Mouse (Mus musculus): ENCODE data around the gene Dnaic1.

Gene Dnaic1

DNA sequence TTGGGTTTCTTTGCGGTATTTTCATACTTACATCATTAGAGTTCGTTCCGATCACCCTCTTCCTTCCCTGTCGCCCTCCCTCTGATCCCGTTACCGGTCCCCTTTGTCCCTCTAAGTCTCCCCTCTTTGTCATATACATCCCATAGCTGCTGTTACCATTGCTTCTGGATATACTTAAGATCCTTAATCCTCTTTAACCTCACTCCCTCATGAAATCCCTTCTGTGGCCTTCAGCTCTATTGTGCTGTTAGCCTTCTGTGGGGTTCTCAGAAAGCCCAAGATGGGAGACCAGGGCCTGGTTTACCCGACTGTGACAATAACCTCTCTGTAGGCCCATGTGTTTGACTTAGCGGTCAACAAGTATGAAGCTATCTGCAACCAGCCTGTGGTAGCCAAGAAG, 65.1 kb downstream of the Dnaic1 start:
- no peak for DNase-seq (ENCODE audit: low read depth, low spot score)

DNA sequence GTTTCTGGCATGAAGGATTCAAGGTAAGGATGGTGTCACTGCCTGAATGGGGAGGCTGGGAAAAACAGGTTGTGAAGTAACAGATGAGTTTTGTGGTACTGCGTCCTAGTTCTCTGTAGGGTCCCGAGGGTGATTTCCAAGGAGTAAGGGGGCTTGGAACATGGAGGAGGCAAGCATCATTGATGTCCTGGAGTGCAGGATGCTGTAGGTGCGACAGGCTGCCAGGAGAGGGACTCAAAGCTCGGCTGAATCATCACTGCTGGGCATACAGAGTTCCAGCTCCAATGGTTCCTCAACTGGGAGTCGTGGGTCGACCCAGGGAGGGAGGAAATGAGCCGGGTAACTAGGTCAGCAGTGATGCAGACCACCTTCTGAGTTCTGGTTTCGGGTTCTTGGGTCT, 65.6 kb downstream of the Dnaic1 start:
- no peak for DNase-seq (ENCODE audit: low read depth, low spot score)

DNA sequence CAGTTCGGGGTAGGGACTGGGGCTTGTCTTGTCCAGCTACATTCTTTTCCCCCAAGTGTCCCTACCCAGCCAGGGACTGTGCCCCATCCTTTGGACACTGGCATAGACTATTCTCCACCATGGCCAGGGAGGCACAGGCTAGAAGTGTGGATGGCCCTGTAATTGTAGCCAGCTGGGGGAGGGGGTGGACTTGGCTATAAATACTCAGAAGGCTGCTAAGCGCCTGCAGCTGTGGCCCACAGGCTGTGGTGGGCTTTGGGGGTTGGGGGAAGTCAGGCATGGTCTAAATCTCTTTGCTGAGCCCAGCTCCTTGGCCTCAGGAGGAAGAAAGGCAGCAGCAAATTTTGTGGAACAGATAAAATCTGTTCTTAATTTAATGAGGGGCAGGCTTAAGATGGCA, 66.3 kb downstream of the Dnaic1 start:
- DNase-seq (ENCODE audit: low read depth, low spot score) = no peak

DNA sequence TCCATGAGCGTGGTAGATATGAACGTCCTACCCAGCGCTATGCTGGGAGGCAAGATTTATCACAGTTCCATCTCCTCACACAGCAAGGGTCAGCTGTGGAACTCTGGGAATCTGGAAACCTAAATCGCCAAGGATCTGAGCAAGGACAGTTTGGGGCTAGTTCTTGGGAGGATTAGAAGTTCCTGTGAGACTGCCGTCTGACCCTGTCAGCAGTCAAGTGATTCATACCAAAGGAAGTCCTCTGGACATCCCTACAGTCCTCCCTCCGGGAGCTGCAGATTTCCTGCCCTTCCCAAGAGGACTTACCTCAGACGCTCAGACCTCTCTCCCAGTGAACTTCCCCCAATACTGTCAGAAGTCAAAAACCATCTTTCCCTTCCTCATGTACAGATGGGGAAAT, 66.8 kb downstream of the Dnaic1 start:
- no peak for DNase-seq (ENCODE audit: low read depth, low spot score)

DNA sequence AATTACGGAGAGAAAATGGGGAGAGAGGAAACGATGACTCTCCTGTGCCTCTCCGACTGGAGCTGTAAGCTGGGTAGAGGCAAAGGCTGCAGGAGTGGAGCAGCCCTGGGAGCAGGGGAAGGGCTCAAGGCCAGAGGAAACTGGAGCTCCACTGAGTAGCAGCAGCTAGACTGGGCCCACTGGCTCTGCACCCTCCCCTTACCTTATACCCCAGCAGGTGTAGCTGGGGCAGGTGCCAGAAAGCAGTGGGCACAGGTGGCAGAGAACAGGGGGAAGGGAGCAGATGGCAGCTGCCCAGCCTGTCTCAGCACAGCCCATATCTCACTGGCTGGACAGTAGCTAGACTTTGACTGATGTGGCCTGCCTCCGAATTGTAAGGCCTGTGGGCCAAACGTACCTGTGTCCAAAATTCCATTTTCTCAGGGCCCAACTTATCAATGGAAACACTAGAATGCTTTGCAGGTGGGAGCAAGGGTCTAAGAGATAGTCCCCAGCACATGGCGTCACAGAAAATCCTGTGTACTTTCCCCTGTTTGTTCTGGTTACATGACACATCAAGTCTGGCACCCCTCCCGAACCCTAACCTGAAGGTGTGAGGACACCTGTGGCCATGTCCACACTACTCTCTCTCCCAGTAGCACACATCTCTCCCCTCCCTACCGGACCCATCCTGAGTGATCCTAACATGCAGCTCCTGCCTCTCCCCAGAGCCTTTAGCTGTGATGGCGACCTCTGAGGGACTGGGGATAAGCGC, 67.5 kb downstream of the Dnaic1 start:
- DNase-seq (ENCODE audit: low read depth, low spot score) = no peak

DNA sequence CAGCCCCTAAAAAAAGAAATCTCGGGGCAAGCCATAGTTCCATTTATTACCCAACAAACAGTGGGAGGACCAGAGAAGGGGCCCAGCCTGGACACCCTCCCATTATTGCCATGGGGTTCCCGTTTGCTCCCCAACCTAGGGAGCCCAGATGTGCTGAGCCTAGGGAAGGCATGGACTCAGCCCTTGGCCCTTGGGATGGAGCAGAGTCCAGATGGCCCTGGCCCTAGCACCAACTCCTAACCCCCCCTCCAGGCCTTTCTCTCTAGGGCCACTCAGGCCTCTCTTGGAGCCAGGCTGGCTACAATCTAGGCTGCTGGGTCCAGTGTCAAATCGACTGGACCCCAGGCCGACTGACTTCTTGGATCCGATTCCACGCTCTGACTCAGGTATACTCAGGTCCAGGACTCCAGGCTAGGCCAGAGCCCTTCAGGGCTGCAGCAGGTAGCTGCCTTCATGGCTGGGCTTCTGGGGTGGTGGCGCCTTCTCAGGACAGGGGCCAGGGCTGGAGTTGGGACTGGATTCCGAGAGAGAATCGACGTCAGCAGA, 68.7 kb downstream of the Dnaic1 start:
- no peak for DNase-seq (ENCODE audit: low read depth, low spot score)

DNA sequence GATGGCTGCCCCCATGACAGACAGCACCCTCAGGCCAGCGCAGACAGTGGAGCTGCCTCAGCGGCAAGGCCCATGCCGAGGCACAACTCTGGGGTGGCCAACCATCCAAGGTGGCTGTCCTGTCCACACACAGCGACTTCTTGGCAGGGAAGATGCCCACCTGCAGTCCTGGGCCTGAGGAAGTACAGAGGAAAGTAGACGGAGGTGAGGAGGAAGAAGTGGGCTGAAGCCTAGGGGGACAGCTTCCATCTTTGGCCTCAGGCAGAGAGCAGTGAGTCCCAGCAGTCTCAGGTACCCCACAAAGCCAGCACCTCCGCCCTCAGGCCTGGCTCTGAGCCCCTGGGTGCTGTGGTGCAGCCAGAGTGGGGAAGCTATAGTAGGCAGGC, 69.2 kb downstream of the Dnaic1 start:
- DNase-seq (ENCODE audit: low read depth, low spot score) = no peak

DNA sequence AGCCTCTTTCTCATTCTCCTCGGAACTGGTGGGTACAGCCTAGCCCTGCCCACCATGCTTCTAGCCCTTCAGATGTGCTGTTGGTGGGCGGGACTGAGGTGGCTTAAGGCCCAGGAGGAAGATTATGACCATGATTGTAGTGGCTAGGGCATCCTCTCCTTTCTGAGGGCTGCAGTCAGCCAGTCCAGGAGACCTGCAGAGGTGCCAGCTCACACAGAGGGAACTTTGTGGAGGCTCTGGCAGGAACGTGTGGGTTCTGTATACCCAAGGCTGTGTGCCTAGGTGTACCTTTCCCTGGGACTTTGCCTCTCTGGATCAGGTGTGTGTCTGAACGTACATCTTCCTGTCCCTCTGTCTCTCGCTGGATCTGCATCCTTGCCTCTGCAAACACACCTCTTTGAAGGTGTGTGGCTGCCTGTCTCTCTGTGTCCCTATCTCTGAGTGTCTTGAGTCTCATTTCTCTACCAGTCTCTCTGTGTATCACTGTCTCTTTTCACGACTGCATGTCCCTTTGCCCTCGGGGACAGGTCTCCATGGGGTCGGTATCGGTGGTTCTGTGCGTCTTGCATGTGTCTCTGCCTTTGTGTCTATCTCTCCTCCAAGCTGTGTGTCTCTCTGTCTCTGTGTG, 69.8 kb downstream of the Dnaic1 start:
- peak; percentile 29 for DNase-seq (ENCODE audit: low read depth, low spot score)

DNA sequence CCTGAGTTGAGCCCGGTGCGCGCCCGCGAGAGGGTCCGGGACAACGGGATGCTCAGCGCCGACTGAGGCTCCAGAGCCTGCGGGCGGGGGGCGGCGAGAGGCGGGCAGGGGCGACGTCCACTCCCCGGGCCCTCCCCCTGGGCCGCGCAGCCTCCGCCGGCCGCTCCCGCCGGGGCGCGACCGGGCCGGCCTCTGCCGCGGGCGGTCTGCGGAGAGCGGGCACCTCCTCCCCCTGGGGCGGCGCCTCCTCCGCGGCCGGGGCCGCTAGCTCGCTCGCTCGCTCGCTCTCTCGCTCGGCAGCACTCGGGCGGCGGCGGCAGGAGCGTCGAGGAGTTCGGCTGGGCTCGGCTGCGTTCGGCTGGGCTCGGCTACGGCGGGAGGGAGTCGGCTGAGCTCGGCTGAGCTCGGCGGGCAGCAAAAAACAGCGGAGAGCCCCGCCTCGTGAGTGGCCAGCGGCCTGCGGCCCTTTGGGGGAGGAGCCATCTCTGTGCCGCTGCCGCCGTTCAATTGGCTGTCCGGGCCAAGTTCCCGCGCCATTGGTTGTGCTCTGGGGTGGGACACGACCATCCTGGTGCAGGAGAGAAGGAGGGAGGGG, 70.4 kb downstream of the Dnaic1 start, which contains the start of gene Enho:
Gene Enho, minus strand, starts transcription at position 412 of the 595 bp plus-strand sequence.
- peak; percentile 94 for DNase-seq (ENCODE audit: low read depth, low spot score)

DNA sequence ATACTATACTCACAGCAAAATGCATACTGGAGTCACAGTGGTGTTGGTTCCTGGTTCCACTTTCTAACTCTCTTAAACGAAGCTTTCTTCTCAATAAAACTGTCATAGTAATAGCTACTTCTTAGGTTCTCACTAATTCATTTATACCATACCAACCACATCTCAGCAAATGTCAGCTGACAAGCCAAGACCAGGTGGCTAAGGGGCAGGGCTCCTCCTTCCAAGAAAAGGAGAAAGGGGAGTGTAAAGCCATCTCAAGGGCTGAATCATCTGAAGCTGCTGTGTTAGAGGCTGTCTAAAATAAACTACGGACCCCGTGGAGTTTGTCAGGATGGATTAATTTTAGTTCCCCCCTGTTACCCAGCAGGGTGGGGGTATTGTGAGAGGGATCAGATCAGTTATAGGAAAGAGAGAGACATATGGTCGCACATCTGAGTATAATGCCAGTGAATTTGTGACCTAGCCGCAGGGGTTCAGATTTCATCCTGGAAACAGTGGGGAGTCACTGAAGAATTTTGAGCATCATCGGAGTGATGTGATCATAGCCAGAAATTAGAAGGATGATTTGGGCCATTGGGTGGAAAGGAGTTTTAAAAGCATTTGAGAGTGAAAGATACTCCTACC, 71.7 kb downstream of the Dnaic1 start:
- DNase-seq (ENCODE audit: low read depth, low spot score) = no peak

DNA sequence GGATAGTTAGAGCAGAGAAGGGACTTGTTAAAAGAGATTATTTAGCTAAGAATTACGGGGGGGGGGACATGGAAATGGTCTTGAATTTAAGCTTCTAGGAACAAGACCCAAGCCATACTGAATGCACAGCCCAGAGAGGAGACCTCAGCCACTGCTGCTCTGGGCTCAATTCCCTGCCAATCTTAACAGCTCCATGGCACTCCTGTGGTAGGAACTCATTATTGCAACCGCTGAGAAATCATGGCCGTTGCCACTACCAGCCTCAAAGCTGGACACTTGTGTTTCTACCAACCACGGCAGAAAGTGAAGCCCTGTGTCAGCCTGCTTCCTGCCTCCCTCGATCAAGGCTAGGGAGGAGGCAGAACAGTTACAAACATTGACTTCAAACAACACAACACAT, 75.9 kb downstream of the Dnaic1 start:
- peak; percentile 8 for DNase-seq (ENCODE audit: low read depth, low spot score)

DNA sequence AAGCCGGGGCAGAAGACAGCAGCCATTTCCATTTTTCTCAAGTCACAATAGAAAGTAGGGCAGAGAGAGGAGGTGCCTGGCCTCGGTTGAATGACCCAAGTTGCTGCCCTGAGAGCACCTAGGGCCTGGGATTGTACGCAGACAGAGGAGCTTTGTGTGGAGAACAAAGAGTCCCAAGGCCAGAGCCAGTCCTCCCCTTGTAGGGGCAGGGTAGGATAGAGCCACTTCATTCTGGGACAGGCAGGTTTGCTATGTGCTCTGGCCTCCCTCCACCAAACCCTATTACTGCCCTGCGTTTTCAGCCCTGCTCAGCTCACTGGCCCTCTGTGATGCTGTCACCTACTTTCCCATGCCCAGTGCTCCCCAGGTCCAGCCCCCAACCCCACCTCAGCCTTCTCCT, 78.6 kb downstream of the Dnaic1 start:
- DNase-seq (ENCODE audit: low read depth, low spot score) = no peak

DNA sequence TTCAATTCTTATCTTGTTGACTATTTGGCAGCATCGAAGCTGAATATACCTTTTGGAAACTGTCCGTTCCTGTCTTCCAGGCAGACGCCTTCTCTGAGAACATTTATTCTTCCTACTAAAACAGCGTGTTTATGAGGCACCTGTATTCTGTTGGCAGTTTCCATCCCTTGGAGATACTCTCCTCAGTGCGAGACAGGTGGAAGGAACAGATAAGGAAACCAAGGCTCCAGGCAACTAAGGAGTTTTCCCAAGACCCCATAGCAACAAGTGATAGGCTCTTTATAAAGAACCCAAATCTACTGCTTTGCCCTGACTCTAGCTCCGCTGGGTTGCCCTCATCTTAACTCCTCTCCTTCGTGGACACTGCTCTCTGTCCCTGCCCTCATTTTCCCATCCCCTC, 79.1 kb downstream of the Dnaic1 start:
- DNase-seq (ENCODE audit: low read depth, low spot score) = no peak

DNA sequence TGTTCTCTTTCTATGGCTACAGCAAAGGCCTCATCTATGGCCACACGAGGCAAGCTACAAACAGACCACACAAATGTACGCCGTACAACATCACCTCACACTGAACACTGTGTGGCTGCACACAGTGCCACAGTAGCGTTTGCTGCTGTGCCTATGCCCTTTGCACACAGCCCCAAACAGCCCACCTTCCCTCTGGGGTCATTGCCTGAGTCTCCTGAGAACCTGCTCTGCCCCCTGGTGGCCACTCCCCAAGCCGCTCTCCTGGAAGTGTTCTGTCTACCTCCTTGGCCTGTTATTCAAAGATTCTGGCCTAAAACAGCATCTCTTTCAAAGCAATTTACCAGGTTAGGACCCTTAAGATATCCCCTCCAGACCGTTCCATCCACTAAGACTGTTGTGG, 83.7 kb downstream of the Dnaic1 start:
- peak; percentile 67 for DNase-seq (ENCODE audit: low read depth, low spot score)

DNA sequence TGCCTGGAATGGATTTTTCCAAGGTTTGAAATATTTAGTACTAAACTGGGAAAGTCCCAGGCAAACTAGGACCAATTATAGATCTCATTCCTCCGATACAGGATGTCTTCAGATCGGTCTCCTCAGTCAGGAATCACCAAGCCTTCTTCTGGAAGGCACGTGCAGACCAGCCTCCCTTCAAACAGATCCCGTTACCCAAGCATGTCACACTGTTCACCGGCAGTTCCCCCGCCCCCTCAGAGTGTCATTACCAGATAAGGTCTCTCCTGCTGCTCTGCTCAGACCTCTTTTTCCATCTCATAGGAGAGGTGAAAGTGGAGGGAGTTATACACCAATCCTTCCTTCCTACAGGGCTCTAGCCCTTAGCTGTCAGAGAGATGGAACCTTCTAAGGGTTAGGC, 84.2 kb downstream of the Dnaic1 start:
- DNase-seq (ENCODE audit: low read depth, low spot score) = no peak

DNA sequence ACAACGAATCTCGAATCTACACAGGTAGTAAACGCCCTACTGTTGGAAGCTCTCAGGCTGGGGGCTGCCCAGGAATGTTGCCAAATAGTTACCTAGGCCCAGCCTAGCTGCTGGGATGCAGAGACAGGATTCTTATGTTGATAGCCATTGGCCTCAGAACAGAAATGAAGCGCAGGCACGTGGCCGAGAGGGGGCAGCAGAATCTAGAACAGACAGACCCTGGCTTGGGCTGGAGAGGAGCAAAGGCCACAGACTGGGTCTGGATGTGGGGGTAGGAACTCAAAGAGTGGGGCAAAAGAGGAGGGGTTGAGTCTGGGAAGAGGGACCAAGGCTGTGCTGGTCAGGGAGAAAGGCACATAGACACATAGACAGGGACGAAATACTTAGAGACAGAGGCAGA, 84.6 kb downstream of the Dnaic1 start:
- peak; percentile 28 for DNase-seq (ENCODE audit: low read depth, low spot score)

DNA sequence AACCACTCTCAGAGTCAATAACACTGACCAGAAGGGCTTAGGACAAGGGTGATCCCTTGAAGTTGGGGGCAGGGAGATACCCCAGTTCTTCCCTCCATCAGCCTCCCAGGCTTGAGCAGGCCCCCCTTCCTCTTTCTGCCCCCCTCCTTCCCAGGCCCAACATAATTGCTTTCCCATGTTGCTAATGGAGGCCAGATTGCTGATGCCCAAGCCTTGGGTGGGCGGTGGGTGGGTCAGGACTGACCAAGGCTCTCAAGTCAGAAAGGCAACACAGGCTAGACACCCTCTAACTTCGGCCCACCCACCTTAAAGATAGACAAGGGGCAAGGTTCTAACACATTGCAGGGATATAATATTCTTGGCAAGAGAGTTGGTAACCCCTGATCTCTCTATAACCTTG, 86.0 kb downstream of the Dnaic1 start:
- no peak for DNase-seq (ENCODE audit: low read depth, low spot score)

DNA sequence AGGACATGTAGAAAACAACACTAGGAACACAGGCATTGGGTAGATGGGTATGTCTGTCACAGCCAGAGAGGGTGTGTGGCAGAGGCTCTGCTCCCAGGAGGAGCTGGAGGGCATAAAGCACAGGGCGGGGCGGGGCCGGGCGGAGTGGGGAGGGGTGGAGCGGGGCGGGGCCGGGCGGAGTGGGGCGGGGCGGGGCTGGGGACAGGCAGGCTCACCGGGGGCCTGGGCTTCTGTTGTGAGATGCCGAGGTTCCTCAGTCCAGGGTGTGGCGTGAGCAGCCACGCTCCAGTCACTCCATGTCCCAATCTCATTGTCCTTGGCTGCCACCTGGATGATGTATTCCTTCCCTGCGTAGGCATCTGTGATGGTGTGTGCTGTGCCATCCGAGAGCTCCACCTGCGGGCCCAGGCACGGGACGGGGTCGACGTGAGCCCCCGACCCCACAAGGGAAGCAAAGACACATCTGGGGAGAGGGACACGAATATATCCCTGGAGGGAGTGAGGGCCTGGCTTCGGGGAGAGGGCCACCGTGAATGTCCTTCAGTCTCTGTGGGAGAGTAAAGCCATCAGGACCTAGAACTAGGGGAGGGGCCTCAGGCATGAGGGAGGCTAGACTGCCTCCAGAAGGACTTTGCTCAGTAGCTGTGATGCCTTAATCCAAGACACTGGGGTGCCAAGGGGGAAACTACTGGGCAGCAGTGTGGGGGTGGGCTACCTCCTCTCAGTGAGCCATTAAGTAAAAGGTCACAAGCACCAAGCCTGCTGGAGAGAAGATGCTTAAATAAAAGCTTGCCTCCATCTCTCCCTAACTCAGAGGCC, 89.2 kb downstream of the Dnaic1 start:
- DNase-seq (ENCODE audit: low read depth, low spot score) = no peak

DNA sequence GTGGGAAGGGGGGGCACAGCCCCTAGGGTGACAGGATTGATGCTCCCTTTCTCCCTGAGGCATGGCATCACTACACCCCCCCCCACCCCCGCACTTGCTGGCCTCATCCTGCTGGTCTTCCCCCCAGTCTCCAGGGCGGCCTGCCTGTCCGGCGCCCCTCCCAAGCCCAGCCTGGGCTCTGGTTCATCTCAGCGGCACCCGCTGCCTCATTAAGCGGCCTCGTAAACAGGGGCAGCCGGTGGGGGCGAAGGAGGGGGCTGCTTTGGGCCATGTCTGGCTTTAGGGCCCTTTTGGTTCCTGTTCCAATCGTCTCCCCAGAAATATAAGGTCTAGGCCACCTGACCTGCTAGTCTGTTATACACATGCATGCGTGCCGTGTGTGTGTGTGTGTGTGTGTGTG, 90.0 kb downstream of the Dnaic1 start:
- no peak for DNase-seq (ENCODE audit: low read depth, low spot score)

DNA sequence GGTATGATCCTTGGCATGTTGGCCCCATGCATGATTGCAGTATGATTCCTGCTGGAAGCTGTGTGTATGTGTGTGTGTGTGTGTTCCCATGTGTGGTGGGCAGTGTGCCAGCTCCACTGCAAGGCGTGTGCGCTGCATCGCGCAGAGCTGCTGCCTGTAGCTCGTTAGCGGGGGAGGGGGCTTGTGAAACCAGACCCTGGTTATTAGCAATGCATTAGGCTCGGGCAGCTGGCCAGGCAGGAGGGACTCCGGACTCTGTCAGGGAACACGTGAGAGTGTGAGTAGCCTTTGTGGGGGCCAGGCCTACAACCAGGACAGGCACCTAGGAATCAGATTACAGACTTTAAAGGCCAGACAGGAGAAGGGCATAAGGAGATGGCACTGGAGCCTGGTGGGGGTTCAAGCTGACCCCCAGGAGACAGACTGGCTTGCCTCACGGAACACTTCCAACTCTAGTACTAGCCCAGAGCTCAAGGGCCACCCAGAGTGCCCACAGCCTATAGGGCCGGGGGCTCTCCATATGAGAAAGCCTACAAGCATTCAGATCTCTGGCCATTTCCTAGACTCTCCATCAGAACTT, 91.4 kb downstream of the Dnaic1 start:
- DNase-seq (ENCODE audit: low read depth, low spot score) = no peak

DNA sequence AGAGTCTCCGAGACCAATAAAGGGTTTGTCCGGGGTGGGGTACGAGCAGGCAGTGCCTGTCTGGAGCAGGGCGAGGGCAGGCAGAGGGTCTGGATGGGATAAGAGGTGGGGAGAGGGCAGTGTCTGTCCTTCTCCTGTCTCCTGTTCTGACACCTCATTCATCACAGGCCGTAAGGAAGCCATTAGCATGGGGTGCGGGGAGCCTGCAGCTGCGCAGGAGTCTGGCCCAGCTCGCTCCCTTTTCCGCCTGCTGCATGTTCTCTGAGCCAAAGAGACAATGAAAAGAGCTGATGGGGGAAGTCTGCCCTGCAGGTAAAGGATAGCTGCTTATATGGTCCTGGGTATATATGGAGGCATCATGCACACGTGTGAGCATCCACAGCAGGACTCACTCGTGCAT, 93.1 kb downstream of the Dnaic1 start:
- DNase-seq (ENCODE audit: low read depth, low spot score) = no peak
